Mouse (Mus musculus): Measurements from ENCODE around the gene Tmem158.

Gene Tmem158

GRCm38 (mm10) chr9:123260611-123261021 is at the start of gene Tmem158:
TSS of gene Tmem158 (minus strand) at chr9:123260764.
- ATAC-seq (ENCODE audit: low TSS enrichment) = peak; percentile 78

DNA sequence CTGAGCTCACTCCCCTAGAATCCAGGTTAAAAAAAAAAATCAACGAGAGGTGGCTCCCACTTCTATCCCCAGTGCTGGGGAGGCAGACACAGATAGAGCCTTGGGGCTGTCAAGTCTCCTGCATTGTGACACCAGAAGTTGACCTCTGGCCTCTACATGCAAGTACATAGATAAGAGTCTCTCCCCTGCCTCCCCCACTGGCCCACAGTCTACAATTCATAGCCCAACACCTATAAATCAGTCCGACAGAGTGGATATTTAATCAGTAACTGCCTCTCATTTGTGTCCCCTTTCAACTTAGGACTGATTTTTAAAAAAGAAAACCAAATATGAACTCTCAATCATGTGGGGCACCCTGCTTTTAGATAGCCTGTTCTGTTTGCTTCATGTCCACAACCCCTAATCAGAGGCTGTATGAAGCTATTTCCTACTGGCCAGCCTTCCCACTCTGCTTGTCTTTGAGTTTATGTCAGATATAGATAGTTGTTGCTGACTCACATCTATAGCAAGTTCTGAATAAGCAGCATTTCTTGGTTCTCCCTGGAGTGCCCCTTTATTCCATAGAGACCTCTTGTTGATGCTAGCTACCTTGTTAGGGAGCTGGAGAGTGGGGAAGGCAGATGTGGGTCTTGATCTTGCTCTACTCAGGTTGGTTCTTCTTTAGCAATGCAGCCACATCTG is 49.3 kb upstream of the Tmem158 start:
- ATAC-seq (ENCODE audit: low TSS enrichment) = no peak

- no peak for ATAC-seq (ENCODE audit: low TSS enrichment)
These were observed 48.5 kb upstream of the Tmem158 start for GRCm38 (mm10) chr9:123309073-123309472.

GRCm38 (mm10) chr9:123304917-123305316 is 44.4 kb upstream of the Tmem158 start:
- no peak for ATAC-seq (ENCODE audit: low TSS enrichment)

DNA sequence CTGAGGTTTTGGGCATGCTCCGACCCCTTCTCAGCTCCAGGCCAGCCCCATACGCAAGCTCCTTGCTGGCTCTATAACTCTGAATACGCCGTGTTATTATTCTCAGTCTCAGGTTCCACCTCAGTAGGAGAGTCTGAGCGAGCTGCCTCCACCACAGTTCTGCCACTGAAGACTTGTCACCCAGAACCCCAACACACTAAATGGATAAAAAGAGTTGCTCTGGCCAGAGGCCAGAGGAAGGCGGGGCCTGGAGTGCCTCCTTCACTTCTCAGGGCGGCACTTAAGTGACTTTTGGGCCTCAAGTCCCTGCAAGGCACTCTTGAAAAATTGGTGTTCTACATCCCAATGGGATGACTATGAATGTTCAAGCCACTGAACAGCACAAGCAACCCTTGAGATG is 43.4 kb upstream of the Tmem158 start:
- no peak for ATAC-seq (ENCODE audit: low TSS enrichment)

GRCm38 (mm10) chr9:123302759-123303313 is 42.3 kb upstream of the Tmem158 start:
- no peak for ATAC-seq (ENCODE audit: low TSS enrichment)

GRCm38 (mm10) chr9:123297862-123298261 is 37.3 kb upstream of the Tmem158 start:
- ATAC-seq (ENCODE audit: low TSS enrichment) = no peak

DNA sequence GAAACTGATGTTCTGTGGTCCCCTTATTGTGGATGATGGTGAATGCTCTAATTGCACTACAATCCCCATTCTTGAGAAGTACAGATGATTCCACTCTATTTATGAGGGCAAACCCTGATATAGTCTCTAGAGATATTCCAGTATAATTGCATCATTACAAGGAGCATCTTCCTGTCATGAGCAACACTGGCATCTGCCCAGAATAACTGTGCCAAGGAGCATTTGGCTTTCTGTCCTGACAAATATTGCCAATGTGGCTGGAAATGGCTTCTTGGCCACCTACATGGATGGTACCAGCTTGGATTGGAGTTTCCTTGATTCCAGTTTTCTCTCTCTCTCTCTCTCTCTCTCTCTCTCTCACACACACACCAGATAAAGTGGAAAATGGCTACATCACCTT is 35.7 kb upstream of the Tmem158 start:
- no peak for ATAC-seq (ENCODE audit: low TSS enrichment)

DNA sequence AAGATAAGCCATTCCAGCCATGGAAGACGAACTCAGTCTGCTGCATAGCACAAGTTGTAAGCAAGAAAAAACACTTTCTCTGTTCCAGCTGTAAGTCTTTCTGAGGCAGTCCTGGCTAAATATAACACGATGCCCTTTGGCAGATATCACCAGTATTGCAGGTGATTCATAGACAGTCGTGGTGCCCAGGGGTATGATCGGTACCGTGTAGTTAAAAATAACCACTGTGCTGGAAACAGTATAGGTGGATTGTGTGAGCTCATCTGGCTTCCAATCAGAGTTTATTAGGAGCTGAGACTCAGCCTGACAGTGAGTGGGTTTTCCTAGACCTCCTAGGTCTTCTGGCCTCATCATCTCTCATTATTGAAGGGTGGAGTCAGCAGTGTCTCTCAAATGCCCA is 34.0 kb upstream of the Tmem158 start:
- no peak for ATAC-seq (ENCODE audit: low TSS enrichment)

GRCm38 (mm10) chr9:123288378-123288777 is 27.8 kb upstream of the Tmem158 start:
- no peak for ATAC-seq (ENCODE audit: low TSS enrichment)

GRCm38 (mm10) chr9:123285623-123286022 is 25.1 kb upstream of the Tmem158 start:
- ATAC-seq (ENCODE audit: low TSS enrichment) = no peak

GRCm38 (mm10) chr9:123280775-123281174 is 20.2 kb upstream of the Tmem158 start:
- ATAC-seq (ENCODE audit: low TSS enrichment) = no peak

- no peak for ATAC-seq (ENCODE audit: low TSS enrichment)
These were observed 17.4 kb upstream of the Tmem158 start for GRCm38 (mm10) chr9:123278003-123278402.

- ATAC-seq (ENCODE audit: low TSS enrichment) = no peak
These were observed 14.8 kb upstream of the Tmem158 start for GRCm38 (mm10) chr9:123275373-123275772.

DNA sequence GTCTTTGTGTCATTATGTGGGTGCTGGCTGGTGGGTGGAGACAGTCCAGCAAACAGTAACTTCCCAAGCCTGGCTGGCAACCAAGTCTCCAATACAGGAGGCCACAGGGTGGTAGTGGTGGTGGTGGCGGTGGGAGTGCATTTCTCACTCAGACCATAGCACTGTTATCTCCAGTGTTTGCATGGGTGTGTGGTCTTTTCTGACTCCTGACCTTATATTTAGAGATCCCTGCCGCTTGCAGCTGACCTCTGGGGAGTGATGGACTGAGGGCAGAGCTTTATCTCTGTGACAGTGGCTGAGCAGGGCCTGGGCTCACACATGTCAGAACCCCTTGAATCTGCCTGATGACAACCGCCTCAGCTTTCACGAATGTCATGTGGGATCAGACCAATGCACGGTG is 14.1 kb upstream of the Tmem158 start:
- no peak for ATAC-seq (ENCODE audit: low TSS enrichment)

- no peak for ATAC-seq (ENCODE audit: low TSS enrichment)
These were observed 13.3 kb upstream of the Tmem158 start for GRCm38 (mm10) chr9:123273876-123274275.

DNA sequence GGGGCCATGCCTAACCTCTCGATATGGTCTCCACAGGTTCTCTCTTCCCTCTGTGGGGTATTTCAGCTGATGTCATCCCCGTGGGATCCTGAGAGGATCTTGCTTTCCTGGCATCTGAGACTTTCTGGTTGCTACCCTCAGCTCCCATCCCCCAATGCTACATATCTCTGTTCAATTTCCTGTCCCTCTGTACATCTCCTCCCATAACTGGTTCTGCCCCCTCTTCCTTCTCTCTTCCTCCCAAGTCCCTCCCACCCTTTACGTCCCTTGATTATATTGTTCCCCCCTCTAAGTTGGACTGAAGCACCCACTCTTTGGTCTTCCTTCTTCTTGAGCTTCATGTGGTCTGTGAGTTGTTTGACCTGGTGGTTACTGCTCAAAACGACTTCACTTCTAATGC is 11.0 kb upstream of the Tmem158 start:
- no peak for ATAC-seq (ENCODE audit: low TSS enrichment)

DNA sequence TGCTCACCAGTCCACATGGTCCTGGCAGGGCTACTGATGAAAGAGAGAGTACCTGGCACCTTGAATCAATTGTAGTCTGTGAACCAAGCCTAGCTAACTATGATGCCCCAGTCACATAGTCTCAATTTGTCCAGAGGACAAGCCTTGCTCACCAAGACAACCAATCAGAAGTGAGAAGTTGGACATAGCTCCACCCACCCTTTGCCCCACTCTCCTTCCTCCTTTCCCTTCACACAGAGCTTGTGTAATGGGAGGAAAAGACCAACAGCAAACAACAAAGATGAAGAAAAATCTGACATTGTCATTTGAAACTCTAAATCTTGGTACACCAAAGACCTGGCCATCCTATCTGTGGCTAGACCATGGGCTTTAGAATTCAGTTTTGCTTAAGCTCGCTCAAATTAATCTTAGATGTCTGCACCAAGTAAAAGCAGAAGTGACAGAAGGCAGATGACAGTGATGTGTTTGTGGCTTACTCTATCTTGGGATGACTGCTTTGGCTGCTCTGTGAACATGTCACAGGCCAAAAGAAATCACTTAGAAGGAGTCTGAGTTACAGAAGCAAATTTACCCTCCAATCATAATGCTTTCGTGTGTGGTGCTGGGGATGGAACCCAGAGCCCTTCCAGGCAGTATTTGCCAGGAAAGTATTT is 9.5 kb upstream of the Tmem158 start:
- ATAC-seq (ENCODE audit: low TSS enrichment) = no peak

- ATAC-seq (ENCODE audit: low TSS enrichment) = peak; percentile 56
These were observed 511 bp downstream of the Tmem158 start for GRCm38 (mm10) chr9:123259896-123260610.

- peak; percentile 22 for ATAC-seq (ENCODE audit: low TSS enrichment)
These were observed 1.1 kb downstream of the Tmem158 start for GRCm38 (mm10) chr9:123259461-123259895.

- no peak for ATAC-seq (ENCODE audit: low TSS enrichment)
These were observed 1.8 kb downstream of the Tmem158 start for GRCm38 (mm10) chr9:123258796-123259195.

GRCm38 (mm10) chr9:123255736-123256135 is 4.8 kb downstream of the Tmem158 start:
- ATAC-seq (ENCODE audit: low TSS enrichment) = peak; percentile 64

DNA sequence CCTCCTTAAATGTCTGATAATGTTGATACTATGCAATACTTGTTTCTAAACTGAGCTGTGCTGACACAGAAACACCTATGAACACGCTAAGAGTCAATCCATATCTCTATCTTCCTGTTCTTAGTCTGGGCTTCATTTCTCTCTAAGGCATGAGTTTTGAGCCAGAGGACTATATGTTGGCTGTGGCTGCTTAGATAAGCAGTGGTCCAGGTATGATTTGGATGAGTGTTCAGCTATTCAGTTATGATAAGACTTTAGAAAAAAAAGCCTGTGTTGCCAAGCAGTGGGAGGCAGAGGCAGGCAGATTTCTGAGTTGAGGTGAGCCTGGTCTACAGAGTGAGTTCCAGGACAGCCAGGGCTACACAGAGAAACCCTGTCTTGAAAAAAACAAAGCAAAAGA is 12.6 kb downstream of the Tmem158 start:
- ATAC-seq (ENCODE audit: low TSS enrichment) = no peak

Data from frontal cortex, adult (tissue).